Mouse (Mus musculus) C2C12 (cell line): Measurements from ENCODE around the gene Klk1b5.

Source experiments
- CTCF ChIP-seq: IDR thresholded peaks from one replicate; pipeline ENCODE4 v1.5.1; 2011; ENCODE audit not compliant: control insufficient read depth, insufficient read depth, insufficient read length
- USF1 ChIP-seq: IDR thresholded peaks from one replicate; pipeline ENCODE4 v1.6.1; 2011; ENCODE audit warnings: low read depth, mild to moderate bottlenecking, control low read depth, moderate library complexity

- TF ChIP-seq CTCF: no peak
- TF ChIP-seq USF1: no peak
Observed at GRCm38 (mm10) chr7:44215645-44216044, at the start of gene Klk1b5.
